Mouse (Mus musculus): ENCODE measurements around the gene Fam131b.

DNA sequence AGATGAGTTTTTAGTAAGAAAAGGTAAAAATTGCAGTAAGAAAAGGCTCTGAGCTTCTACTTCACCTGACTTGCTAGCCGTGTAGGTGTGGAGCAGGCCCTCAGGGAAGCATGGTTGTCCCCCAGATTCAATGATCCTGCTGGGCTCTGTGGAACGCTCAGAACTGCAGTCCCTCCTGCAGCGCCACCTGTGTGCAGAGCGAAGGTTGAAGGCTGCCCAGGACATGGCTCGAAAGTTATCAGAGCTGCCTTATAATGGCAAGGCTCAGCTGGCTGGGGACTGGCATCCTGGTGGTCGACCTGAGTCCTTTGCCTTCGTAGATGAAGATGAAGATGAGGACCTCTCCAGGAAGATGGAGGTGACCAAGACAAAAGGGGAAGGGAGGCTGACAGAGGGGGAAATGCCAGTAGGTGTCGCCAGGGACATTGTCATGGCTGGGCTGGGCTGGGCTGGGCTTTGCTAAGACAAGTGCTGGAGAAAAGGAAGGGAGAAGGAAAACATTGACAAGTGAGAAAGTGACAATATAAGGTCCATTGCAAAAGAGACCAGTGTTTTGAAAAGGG is 14.5 kb downstream of the Fam131b start:
- TF ChIP-seq CTCF (IDR thresholded peaks at IDR 0.05; ENCODE audit: extremely low read depth, insufficient read depth, low read length) = 0 out of 2 replicates have a peak, but pooled peaks have one; percentile 6
- TF ChIP-seq POLR2A (IDR thresholded peaks at IDR 0.05; ENCODE audit: extremely low read depth, insufficient read depth, low read length) = no peak

Data from cortical plate, adult 2 months (tissue).